Mouse (Mus musculus) intestine, postnatal 0 days (tissue): Measurements from ENCODE around the gene Wiz. TPM values are rescaled to one million over a fixed set of nuclear protein-coding genes. Genes with fewer than 3 reads are reported as not detected.

Experiments
- ATAC-seq: fragments of 200-750 bp; cut with Nextera tagmentation; 2 replicates; pipeline ENCODE4 v1.8.0; 2017; ENCODE audit warnings: mild to moderate bottlenecking, moderate TSS enrichment, moderate library complexity
- H3K27ac ChIP-seq: fragments of 300-500 bp; sonication (generic); 2 replicates; pipeline ENCODE4 v1.5.1; 2014; ENCODE audit warnings: mild to moderate bottlenecking, low read depth, low read length, moderate library complexity
- H3K27me3 ChIP-seq: fragments of 300-500 bp; sonication (generic); replicated peaks from 2 replicates; pipeline ENCODE4 v1.6.1; 2014; ENCODE audit warnings: low read length, mixed read lengths; ENCODE audit not compliant: control insufficient read depth, insufficient read depth
- H3K36me3 ChIP-seq: fragments of 300-500 bp; sonication (generic); 2 replicates; pipeline ENCODE4 v1.6.1; 2014; ENCODE audit warnings: mild to moderate bottlenecking, moderate library complexity; ENCODE audit not compliant: control insufficient read depth, insufficient read depth
- H3K4me1 ChIP-seq: fragments of 300-500 bp; sonication (generic); replicated peaks from 2 replicates; pipeline ENCODE4 v1.6.1; 2014; ENCODE audit warnings: antibody characterized with exemption, low read length, mixed read lengths; ENCODE audit not compliant: control insufficient read depth, insufficient read depth
- H3K4me2 ChIP-seq: fragments of 300-500 bp; sonication (generic); replicated peaks from 2 replicates; pipeline ENCODE4 v1.6.1; 2014; ENCODE audit warnings: low read depth, mild to moderate bottlenecking, moderate library complexity
- H3K4me3 ChIP-seq: fragments of 300-500 bp; sonication (generic); 2 replicates; pipeline ENCODE4 v1.5.1; 2014; ENCODE audit warnings: low read depth, low read length
- H3K9ac ChIP-seq: fragments of 300-500 bp; sonication (generic); 2 replicates; pipeline ENCODE4 v1.6.1; 2014; ENCODE audit warnings: mild to moderate bottlenecking, low read depth, low read length
- H3K9me3 ChIP-seq: fragments of 300-500 bp; sonication (generic); 2 replicates; pipeline ENCODE4 v1.6.1; 2016; ENCODE audit warnings: mixed run types; ENCODE audit not compliant: control insufficient read depth
- CTCF ChIP-seq: sonication (generic); IDR thresholded peaks from 2 replicates; pipeline ENCODE4 v1.5.1; 2016; ENCODE audit warnings: low read depth, mild to moderate bottlenecking, control low read depth, antibody characterized with exemption, moderate library complexity
- WGBS: fragments of 180-500 bp; shearing (Covaris S2); extraction: QIAGEN DNeasy Blood & Tissue Kit; methylation state at CpG from one replicate; pipeline ENCODE4 v1.1.7; 2014; 5-methylcytosine and 5-hydroxymethylcytosine counted together
- polyA plus RNA-seq: library from polyadenylated mRNA; unstranded; fragments of >200 nt; fragmentation: Nextera tagmentation; extraction: Ambion mirVana; gene quantifications from 2 replicates; pipeline ENCODE4 v1.2.1, GENCODE M21; 2015

The Wiz gene
- polyA plus RNA-seq, 1 experiment from 2014 or later: 10.0 TPM

DNA sequence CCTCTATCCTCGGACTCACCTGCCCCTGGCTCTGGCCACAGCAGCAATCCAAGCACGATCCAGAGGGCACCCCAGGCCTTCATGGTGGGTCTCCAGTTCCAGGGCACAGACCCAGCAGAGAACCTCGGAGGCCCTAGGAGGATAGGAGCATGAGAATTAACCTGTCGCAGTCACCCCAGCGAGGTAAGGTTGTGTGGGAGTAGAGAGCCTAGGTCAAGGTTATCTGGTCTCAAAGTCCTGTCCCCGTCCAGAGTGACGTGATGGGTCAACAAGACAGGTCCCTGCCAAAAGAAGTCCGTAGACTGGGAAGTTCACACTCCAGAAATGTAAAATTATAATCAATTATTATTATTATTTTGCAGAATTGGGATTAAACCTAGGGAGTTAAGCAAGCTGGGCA lies 31.5 kb upstream of the Wiz start:
- no peak for TF ChIP-seq CTCF
- no peak overlapping the region for H3K9ac ChIP-seq
- H3K4me1 ChIP-seq: no peaks in the 10 kb centered on the region
- ATAC-seq: no peak
- H3K4me2 ChIP-seq: no peak overlapping the region
- no peaks in the 10 kb centered on the region for H3K9me3 ChIP-seq
- H3K36me3 ChIP-seq: no peaks in the 10 kb centered on the region
- 76% methylated on average over 8 of the region's 8 CpGs for WGBS
- H3K27me3 ChIP-seq: peaks cover 9% of the 10 kb centered on the region
- no peak overlapping the region for H3K4me3 ChIP-seq
- no peak overlapping the region for H3K27ac ChIP-seq

DNA sequence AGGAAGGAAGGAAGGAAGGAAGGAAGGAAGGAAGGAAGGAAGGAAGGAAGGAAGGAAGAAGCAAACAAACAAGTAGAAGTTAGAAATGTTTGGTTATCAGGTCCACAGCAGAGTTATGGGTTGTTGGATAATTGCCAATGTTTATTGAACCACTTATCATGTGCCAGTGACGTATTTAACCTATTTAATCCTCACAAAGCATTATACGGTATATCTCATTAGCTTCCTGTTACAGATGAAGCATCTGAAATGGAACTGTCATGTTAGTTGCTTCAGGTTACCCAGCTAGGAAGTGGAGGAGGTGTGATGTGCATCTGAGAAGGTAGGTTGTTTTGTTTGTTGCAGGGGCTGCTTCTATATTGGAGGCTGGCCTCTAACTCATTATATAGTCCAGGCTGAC lies 30.8 kb upstream of the Wiz start:
- ATAC-seq: no peak
- H3K4me1 ChIP-seq: no peaks in the 10 kb centered on the region
- WGBS: 21% methylated on average over 2 of the region's 2 CpGs
- no peak overlapping the region for H3K9ac ChIP-seq
- no peak overlapping the region for H3K27ac ChIP-seq
- H3K4me3 ChIP-seq: no peak overlapping the region
- H3K4me2 ChIP-seq: no peak overlapping the region
- H3K27me3 ChIP-seq: peaks cover 13% of the 10 kb centered on the region
- H3K36me3 ChIP-seq: no peaks in the 10 kb centered on the region
- no peak for TF ChIP-seq CTCF
- H3K9me3 ChIP-seq: no peaks in the 10 kb centered on the region

DNA sequence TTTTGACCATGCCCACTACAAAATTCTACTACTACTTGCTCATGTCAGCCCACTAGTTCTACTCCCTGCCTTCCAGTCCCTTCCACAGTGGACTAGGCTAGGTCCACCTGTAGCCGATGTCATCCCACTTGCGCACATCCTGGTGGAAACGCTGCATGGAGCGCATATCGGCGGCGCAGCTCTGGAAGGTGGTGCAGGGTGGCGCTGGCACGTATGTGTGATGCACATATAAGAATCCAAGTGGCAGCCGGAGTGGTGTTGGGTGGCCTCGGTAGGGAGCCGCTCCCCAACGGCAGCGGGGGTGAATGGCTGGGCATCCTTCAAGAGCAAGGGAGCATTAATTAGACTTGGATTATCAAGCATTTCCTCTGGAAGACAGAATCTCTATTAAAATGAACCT lies 27.5 kb upstream of the Wiz start:
- WGBS: 97% methylated on average over 14 of the region's 14 CpGs

DNA sequence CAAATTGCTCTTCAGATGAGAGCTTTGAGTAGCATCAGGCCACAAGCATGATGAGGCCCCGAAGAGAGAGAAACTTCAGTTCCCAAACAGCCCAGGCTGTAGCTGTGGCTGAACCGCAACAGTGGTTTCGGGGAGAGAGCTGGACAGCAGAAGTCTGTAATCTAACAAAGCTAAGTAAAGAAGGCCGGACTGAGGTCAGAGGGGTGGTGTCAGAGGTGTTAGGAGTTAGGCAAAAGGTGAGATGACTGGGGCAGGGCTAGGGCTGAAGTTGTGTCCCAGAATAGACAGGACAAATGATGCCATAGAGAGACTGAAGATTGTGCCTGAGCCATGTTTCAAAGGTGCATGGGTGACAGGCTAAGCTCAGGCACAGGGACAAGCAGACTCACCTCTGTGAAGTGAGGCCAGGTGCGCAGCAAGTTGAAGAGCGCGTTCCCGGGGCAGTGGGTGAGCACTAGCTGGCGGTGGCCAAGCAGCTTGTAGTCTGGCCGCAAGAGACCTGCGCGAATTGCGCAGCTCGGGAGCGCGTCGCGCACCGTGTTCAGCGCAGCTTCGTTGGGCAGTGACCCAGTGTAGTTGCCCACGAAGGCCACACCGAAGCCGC lies 26.3 kb upstream of the Wiz start:
- H3K9me3 ChIP-seq: no peaks in the 10 kb centered on the region
- no peak for TF ChIP-seq CTCF
- H3K4me3 ChIP-seq: no peak overlapping the region
- H3K4me1 ChIP-seq: no peaks in the 10 kb centered on the region
- H3K27me3 ChIP-seq: peaks cover 16% of the 10 kb centered on the region
- WGBS: 33% methylated on average over 24 of the region's 24 CpGs
- H3K36me3 ChIP-seq: no peaks in the 10 kb centered on the region
- H3K27ac ChIP-seq: no peak overlapping the region
- H3K9ac ChIP-seq: no peak overlapping the region
- H3K4me2 ChIP-seq: no peak overlapping the region
- ATAC-seq: no peak

More for the DNA sequence above, 27.5 kb upstream of the Wiz start:
- Histone ChIP-seq H3K27ac (no peak overlapping the region), H3K27me3 (peaks cover 16% of the 10 kb centered on the region), H3K9ac (no peak overlapping the region), H3K36me3 (no peaks in the 10 kb centered on the region), H3K4me3 (no peak overlapping the region), H3K4me1 (no peaks in the 10 kb centered on the region), H3K9me3 (no peaks in the 10 kb centered on the region), H3K4me2 (no peak overlapping the region)
- no peak for ATAC-seq
- TF ChIP-seq CTCF: no peak

DNA sequence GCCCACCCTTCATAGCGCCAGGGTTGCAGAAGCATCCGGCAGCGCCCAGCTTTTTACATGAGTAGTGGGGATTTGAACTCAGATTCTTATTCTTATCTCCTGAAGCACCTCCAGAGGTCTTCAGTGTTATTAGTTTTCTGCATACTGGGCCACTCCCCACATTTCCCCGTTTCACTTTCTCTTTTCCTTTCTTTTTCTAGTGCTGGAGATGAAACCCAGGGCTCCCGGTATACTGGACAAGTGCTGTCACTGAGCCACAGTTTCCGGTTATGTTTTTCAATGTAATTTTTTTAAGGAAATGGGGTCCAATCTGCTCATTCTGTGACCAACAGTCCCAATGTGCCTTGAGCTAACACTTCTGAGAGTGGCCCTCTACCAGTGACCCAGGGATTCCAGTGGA lies 22.7 kb upstream of the Wiz start:
- WGBS: 82% methylated on average over 6 of the region's 6 CpGs
- peaks cover 13% of the 10 kb centered on the region for H3K27me3 ChIP-seq
- no peak overlapping the region for H3K4me2 ChIP-seq
- no peak for TF ChIP-seq CTCF
- no peak overlapping the region for H3K9ac ChIP-seq
- no peak for ATAC-seq
- H3K4me1 ChIP-seq: no peaks in the 10 kb centered on the region
- H3K9me3 ChIP-seq: no peaks in the 10 kb centered on the region
- no peaks in the 10 kb centered on the region for H3K36me3 ChIP-seq
- H3K4me3 ChIP-seq: no peak overlapping the region
- H3K27ac ChIP-seq: no peak overlapping the region

DNA sequence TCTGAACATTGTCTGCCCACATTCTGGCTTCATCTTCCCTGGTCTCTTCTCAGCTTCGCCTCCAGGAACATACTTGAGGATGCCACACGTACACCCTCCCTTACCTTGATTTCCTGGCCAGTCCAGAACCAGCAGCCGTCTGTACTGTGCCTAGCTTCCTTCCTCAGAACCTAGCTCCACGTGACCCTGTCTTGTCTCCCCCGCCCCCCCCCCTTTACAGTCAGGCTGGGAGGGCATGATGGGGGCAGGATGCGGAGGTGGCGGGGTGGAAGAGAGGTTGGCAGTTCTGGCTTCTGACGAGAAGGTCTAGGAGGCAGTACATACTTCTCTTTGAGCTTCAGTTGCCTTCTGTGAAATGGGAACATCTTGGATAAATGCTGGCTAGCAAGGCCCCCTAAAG lies 14.2 kb upstream of the Wiz start, which contains the start of gene Rasal3:
Rasal3 (minus strand) TSS at position 167 of the 400 bp plus-strand sequence.
- Histone ChIP-seq H3K4me3 (peak within 1 kb of the TSS; percentile 5; the same call in 1 of the 2 replicates), H3K4me2 (no peak within 1 kb of the TSS), H3K36me3 (no peaks in the 10 kb centered on the region), H3K9me3 (no peaks in the 10 kb centered on the region), H3K27me3 (peaks cover 4% of the 10 kb centered on the region), H3K9ac (no peak within 1 kb of the TSS), H3K4me1 (no peaks in the 10 kb centered on the region), H3K27ac (no peak within 1 kb of the TSS)
- ATAC-seq: no peak
- 60% methylated on average over 8 of the region's 8 CpGs for WGBS
- TF ChIP-seq CTCF: no peak
